Mouse (Mus musculus): Measurements from ENCODE around the gene Hecw1. TPM values are rescaled to one million over a fixed set of nuclear protein-coding genes. Genes with fewer than 3 reads are reported as not detected.
"Not testable (repeated sequence)": the region's sequence is repeated elsewhere in the genome, so short reads cannot be mapped to it uniquely, and the experiment has no call there.

The Hecw1 gene
- total RNA-seq, 2 experiments from 2014 or later: not detected

- no peak for DNase-seq (ENCODE audit: low spot score in 2 of 2)
These were observed 148.6 kb downstream of the Hecw1 start for GRCm38 (mm10) chr13:14374470-14374869.

- no peak for DNase-seq (ENCODE audit: low spot score in 2 of 2)
These were observed 157.5 kb downstream of the Hecw1 start for GRCm38 (mm10) chr13:14365546-14365945.

- DNase-seq (ENCODE audit: low spot score in 2 of 2): no peak
These were observed 195.8 kb downstream of the Hecw1 start for GRCm38 (mm10) chr13:14327252-14327651.

- DNase-seq (ENCODE audit: low spot score in 2 of 2): no peak
These were observed 216.4 kb downstream of the Hecw1 start for GRCm38 (mm10) chr13:14306617-14307016.

GRCm38 (mm10) chr13:14304103-14304502 is 218.9 kb downstream of the Hecw1 start:
- DNase-seq (ENCODE audit: low spot score in 2 of 2): no peak

- no peak for DNase-seq (ENCODE audit: low spot score in 2 of 2)
These were observed 220.1 kb downstream of the Hecw1 start for GRCm38 (mm10) chr13:14302921-14303320.

- no peak for DNase-seq (ENCODE audit: low spot score in 2 of 2)
These were observed 233.0 kb downstream of the Hecw1 start for GRCm38 (mm10) chr13:14290016-14290415.

- no peak for DNase-seq (ENCODE audit: low spot score in 2 of 2)
These were observed 251.6 kb downstream of the Hecw1 start for GRCm38 (mm10) chr13:14271476-14271875.

- not testable (repeated sequence) for DNase-seq (ENCODE audit: low spot score in 2 of 2)
These were observed 262.1 kb downstream of the Hecw1 start for GRCm38 (mm10) chr13:14260939-14261338.

GRCm38 (mm10) chr13:14245946-14246345 is 277.1 kb downstream of the Hecw1 start:
- DNase-seq (ENCODE audit: low spot score in 2 of 2): no peak

- DNase-seq (ENCODE audit: low spot score in 2 of 2): no peak
These were observed 343.4 kb downstream of the Hecw1 start for GRCm38 (mm10) chr13:14179669-14180068.

GRCm38 (mm10) chr13:14177989-14178388 is 345.0 kb downstream of the Hecw1 start:
- DNase-seq (ENCODE audit: low spot score in 2 of 2): no peak

Other genes with a start within 250 kb of the Hecw1 start
- gene Mrpl32, start 89.9 kb upstream of the Hecw1 start, total RNA-seq (2021): 10 to 100 TPM; 49.3 to 66.4 TPM
- 100 to 1,000 TPM in 1 of 2 experiments, 10 to 100 TPM in 1; 99.6 to 116 TPM for gene Psma2, start 90.0 kb upstream of the Hecw1 start, total RNA-seq (2021)
- 10 to 100 TPM; 21.4 TPM for gene AW209491, start 106.9 kb upstream of the Hecw1 start, total RNA-seq (2021)